Mouse (Mus musculus): Measurements from ENCODE around the gene 1700086D15Rik. TPM values are rescaled to one million over a fixed set of nuclear protein-coding genes. Genes with fewer than 3 reads are reported as not detected.

Gene 1700086D15Rik
- polyA plus RNA-seq, 1 experiment = 0.09 TPM

GRCm38 (mm10) chr11:65158658-65158990 lies 1.1 kb downstream of the 1700086D15Rik start:
- no peaks in the 10 kb centered on the region for H3K4me1 ChIP-seq (ENCODE audit: control insufficient read depth, insufficient read depth, low read length)
- TF ChIP-seq POLR2A (IDR thresholded peaks at IDR 0.05; ENCODE audit: low read depth, low read length) = no peak
- TF ChIP-seq CTCF (conservative IDR thresholded peaks at IDR 0.05; ENCODE audit: insufficient read depth, insufficient read length, low read depth, low read length) = no peak
- 91% methylated on average over 5 of the region's 5 CpGs for WGBS

GRCm38 (mm10) chr11:65157966-65158657 lies 1.6 kb downstream of the 1700086D15Rik start:
- TF ChIP-seq CTCF (conservative IDR thresholded peaks at IDR 0.05; ENCODE audit: insufficient read depth, insufficient read length, low read depth, low read length) (no peak), POLR2A (IDR thresholded peaks at IDR 0.05; ENCODE audit: low read depth, low read length) (no peak)
- Histone ChIP-seq H3K4me1 (ENCODE audit: control insufficient read depth, insufficient read depth, low read length) (no peaks in the 10 kb centered on the region), H3K27me3 (replicated peaks; ENCODE audit: control insufficient read depth, insufficient read depth, low read length) (no peaks in the 10 kb centered on the region), H3K27ac (ENCODE audit: insufficient read depth, low read depth, low read length) (no peak overlapping the region), H3K4me3 (ENCODE audit: insufficient read depth, low read depth, low read length) (no peak overlapping the region), H3K36me3 (ENCODE audit: control insufficient read depth, insufficient read depth, low read length) (no peaks in the 10 kb centered on the region)
- WGBS = 90% methylated on average over 20 of the region's 20 CpGs
- no peak for DNase-seq

More at GRCm38 (mm10) chr11:65158658-65158990, 1.1 kb downstream of the 1700086D15Rik start:
- Histone ChIP-seq H3K27me3 (replicated peaks; ENCODE audit: control insufficient read depth, insufficient read depth, low read length) (no peaks in the 10 kb centered on the region), H3K27ac (ENCODE audit: insufficient read depth, low read depth, low read length) (no peak overlapping the region), H3K36me3 (ENCODE audit: control insufficient read depth, insufficient read depth, low read length) (no peaks in the 10 kb centered on the region), H3K4me3 (ENCODE audit: insufficient read depth, low read depth, low read length) (no peak overlapping the region)
- DNase-seq = no peak

GRCm38 (mm10) chr11:65153006-65153405 lies 6.7 kb downstream of the 1700086D15Rik start:
- Histone ChIP-seq H3K4me3 (ENCODE audit: insufficient read depth, low read depth, low read length) (no peak overlapping the region), H3K36me3 (ENCODE audit: control insufficient read depth, insufficient read depth, low read length) (no peaks in the 10 kb centered on the region), H3K27me3 (replicated peaks; ENCODE audit: control insufficient read depth, insufficient read depth, low read length) (no peaks in the 10 kb centered on the region), H3K27ac (ENCODE audit: insufficient read depth, low read depth, low read length) (no peak overlapping the region), H3K4me1 (ENCODE audit: control insufficient read depth, insufficient read depth, low read length) (no peaks in the 10 kb centered on the region)
- TF ChIP-seq CTCF (conservative IDR thresholded peaks at IDR 0.05; ENCODE audit: insufficient read depth, insufficient read length, low read depth, low read length) (no peak), POLR2A (IDR thresholded peaks at IDR 0.05; ENCODE audit: low read depth, low read length) (no peak)
- 90% methylated on average over 5 of the region's 5 CpGs for WGBS
- DNase-seq = no peak

GRCm38 (mm10) chr11:65148441-65148840 lies 11.2 kb downstream of the 1700086D15Rik start:
- no peaks in the 10 kb centered on the region for H3K36me3 ChIP-seq (ENCODE audit: control insufficient read depth, insufficient read depth, low read length)
- no peaks in the 10 kb centered on the region for H3K27me3 ChIP-seq (replicated peaks; ENCODE audit: control insufficient read depth, insufficient read depth, low read length)
- WGBS = 87% methylated on average over 7 of the region's 7 CpGs
- no peaks in the 10 kb centered on the region for H3K4me1 ChIP-seq (ENCODE audit: control insufficient read depth, insufficient read depth, low read length)
- TF ChIP-seq CTCF (conservative IDR thresholded peaks at IDR 0.05; ENCODE audit: insufficient read depth, insufficient read length, low read depth, low read length) = no peak
- TF ChIP-seq POLR2A (IDR thresholded peaks at IDR 0.05; ENCODE audit: low read depth, low read length) = no peak
- H3K4me3 ChIP-seq (ENCODE audit: insufficient read depth, low read depth, low read length) = no peak overlapping the region
- H3K27ac ChIP-seq (ENCODE audit: insufficient read depth, low read depth, low read length) = no peak overlapping the region
- no peak for DNase-seq

GRCm38 (mm10) chr11:65142838-65143417 lies 16.8 kb downstream of the 1700086D15Rik start:
- Histone ChIP-seq H3K27ac (ENCODE audit: insufficient read depth, low read depth, low read length) (no peak overlapping the region), H3K27me3 (replicated peaks; ENCODE audit: control insufficient read depth, insufficient read depth, low read length) (no peaks in the 10 kb centered on the region), H3K36me3 (ENCODE audit: control insufficient read depth, insufficient read depth, low read length) (no peaks in the 10 kb centered on the region), H3K4me1 (ENCODE audit: control insufficient read depth, insufficient read depth, low read length) (no peaks in the 10 kb centered on the region), H3K4me3 (ENCODE audit: insufficient read depth, low read depth, low read length) (no peak overlapping the region)
- TF ChIP-seq CTCF (conservative IDR thresholded peaks at IDR 0.05; ENCODE audit: insufficient read depth, insufficient read length, low read depth, low read length) = no peak
- no peak for TF ChIP-seq POLR2A (IDR thresholded peaks at IDR 0.05; ENCODE audit: low read depth, low read length)
- 73% methylated on average over 4 of the region's 4 CpGs for WGBS
- DNase-seq = no peak

GRCm38 (mm10) chr11:65139030-65139429 lies 20.7 kb downstream of the 1700086D15Rik start:
- TF ChIP-seq POLR2A (IDR thresholded peaks at IDR 0.05; ENCODE audit: low read depth, low read length) = no peak
- H3K27ac ChIP-seq (ENCODE audit: insufficient read depth, low read depth, low read length) = no peak overlapping the region
- H3K4me3 ChIP-seq (ENCODE audit: insufficient read depth, low read depth, low read length) = no peak overlapping the region
- H3K27me3 ChIP-seq (replicated peaks; ENCODE audit: control insufficient read depth, insufficient read depth, low read length) = no peaks in the 10 kb centered on the region
- WGBS = 86% methylated on average over 3 of the region's 3 CpGs
- H3K36me3 ChIP-seq (ENCODE audit: control insufficient read depth, insufficient read depth, low read length) = no peaks in the 10 kb centered on the region
- DNase-seq = no peak
- no peaks in the 10 kb centered on the region for H3K4me1 ChIP-seq (ENCODE audit: control insufficient read depth, insufficient read depth, low read length)

- DNase-seq = peak; percentile 5
- TF ChIP-seq POLR2A (IDR thresholded peaks at IDR 0.05; ENCODE audit: low read depth, low read length) = no peak
- no peak for TF ChIP-seq CTCF (conservative IDR thresholded peaks at IDR 0.05; ENCODE audit: insufficient read depth, insufficient read length, low read depth, low read length)
- no peaks in the 10 kb centered on the region for H3K36me3 ChIP-seq (ENCODE audit: control insufficient read depth, insufficient read depth, low read length)
These were observed 22.5 kb downstream of the 1700086D15Rik start for GRCm38 (mm10) chr11:65137145-65137652.

More at GRCm38 (mm10) chr11:65137145-65137652, 22.5 kb downstream of the 1700086D15Rik start:
- 66% methylated on average over 2 of the region's 2 CpGs for WGBS
- no peaks in the 10 kb centered on the region for H3K4me1 ChIP-seq (ENCODE audit: control insufficient read depth, insufficient read depth, low read length)
- no peak overlapping the region for H3K4me3 ChIP-seq (ENCODE audit: insufficient read depth, low read depth, low read length)
- no peaks in the 10 kb centered on the region for H3K27me3 ChIP-seq (replicated peaks; ENCODE audit: control insufficient read depth, insufficient read depth, low read length)
- no peak overlapping the region for H3K27ac ChIP-seq (ENCODE audit: insufficient read depth, low read depth, low read length)

Data from kidney, adult 2 months (tissue).